Mouse (Mus musculus): ENCODE measurements around the gene Gm6040.

Gm6040 gene

DNA sequence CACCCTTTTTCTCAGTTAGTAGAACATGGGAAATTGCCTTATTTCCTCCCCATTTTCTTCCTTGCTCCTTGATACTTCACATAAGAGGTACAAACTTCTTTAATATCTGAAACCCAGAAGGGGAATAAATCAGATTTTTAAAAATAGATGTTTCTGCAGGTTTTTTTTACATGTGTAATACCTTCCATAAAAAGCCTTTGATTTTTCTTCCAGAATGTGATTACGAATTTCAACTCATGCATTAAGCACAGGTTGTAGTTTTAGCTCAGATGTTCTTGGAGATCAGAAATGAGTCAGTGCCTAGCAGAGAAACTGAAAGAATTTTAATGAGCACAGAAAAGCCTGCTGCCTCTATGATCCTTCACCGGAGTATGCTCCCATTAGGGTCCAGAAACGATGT is at the start of gene Gm6040:
Gm6040 (minus strand) TSS at position 101 of the 400 bp plus-strand sequence.
- DNase-seq (ENCODE audit: low read depth, low spot score) = no peak

DNA sequence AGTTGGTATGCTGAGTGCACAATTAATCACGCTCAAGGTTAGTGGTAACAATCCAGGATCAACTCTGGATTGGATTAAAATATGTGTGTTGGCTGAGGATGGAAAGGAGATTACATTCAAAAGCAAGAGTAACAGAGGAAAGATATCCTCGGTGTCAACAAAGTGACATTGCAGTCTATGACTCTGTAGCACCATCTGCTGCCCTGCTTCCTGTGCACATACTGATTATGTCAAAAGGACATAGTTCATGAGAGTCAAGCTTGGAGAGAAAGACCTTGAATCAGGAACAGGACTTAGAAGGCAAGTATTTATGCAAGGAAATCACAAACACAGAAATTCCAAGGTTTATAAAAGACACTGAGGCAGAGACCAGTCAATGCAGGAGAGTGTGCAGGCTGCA is 42.7 kb upstream of the Gm6040 start:
- no peak for DNase-seq (ENCODE audit: low read depth, low spot score)

DNA sequence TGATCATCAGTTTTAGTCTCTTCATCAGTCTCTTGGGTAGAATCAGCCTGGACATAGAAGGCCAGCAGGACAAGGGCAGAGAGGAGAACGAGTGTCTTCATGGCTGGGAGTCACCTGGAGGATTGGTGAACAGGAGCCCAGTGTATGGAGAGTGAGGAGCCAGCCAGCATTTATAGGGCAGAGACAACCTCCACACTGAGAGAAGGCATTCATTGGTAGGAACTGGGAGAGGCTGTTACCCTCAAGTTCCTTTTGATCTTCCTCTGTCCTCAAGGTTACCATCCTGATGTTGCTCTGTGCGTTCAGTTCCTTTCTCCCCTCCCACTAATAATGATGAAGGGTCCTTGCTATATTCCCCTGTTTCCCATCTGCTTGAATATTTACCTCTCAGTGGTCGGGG is 22.7 kb upstream of the Gm6040 start, which contains the start of gene AY761185:
AY761185 (minus strand) TSS at position 101 of the 400 bp plus-strand sequence.
- no peak for DNase-seq (ENCODE audit: low read depth, low spot score)

DNA sequence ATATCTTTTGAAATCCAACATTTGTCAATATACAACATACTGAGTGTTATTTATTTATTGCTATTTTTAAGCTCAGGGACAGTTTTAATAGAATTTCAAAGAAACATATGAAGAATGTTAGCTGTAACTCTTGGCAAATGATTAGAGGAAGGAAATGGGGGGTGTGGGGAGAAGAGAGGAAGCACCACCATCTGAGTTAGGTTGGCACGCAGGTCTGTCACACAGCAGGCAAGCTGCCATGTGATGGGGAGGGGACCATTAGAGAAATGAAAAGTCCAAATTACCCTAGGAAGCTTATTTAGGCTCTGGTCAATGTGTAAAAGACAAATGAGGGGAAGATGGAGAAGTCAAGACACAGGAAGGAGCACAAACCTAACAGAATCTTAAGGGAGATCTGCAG is 9.6 kb downstream of the Gm6040 start:
- no peak for DNase-seq (ENCODE audit: low read depth, low spot score)

DNA sequence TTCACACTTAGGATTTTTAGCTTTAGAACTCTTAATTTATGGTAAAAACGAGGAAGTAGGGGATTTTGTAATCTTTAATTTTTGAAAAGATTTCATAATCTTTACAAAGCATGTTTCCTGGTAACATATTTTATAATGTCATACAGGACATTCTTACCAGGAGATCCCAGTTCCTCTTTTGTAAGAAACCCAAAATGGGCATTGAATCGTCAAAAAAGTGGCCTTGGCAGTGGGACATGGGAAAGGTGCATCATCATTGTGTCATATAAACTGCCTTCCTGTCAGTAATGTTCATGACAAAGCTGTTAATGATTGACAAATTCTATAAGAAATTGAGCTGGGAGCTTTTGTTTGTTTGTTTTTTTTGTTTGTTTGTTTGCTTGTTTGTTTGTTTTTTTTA is 13.6 kb downstream of the Gm6040 start:
- DNase-seq (ENCODE audit: low read depth, low spot score) = no peak

DNA sequence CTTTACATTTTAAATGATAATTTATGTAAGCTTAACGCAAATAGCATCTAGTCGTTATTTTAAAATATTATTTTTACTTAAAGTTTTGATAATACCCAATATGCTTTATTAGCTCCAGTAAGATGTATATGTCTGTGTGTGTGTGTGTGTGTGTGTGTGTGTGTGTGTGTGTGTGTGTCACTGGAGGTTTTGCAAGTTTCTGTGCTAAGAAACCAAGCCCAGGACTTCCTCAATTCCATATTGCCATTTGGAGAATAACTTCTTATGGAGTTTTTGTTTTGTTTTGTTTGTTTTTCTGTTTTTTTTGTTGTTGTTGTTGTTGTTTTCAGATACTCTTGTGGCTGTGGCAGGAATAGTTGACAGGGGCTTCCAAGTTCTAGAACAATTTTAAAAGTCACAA is 14.8 kb downstream of the Gm6040 start:
- DNase-seq (ENCODE audit: low read depth, low spot score) = no peak

DNA sequence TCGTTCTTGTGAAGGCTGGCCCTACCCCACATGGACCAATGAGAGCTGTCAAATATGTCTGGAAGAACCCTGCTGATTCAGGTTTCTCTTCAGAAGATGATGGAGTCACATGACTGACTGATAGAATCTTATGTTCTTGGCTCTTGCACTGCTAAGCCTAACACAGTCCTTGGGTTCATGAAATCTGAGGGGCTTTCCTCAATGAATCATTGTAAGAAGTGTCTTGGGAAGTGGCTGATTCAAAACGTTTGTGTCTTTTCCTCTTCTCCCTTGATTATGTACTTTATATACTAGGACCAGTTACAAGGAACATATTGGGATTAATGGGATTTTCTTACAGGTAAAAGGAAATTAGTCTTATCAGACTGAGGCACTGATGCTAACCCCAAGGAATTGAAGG is 19.3 kb downstream of the Gm6040 start, which contains the start of gene Gm15056:
Gm15056 (minus strand) TSS at position 101 of the 400 bp plus-strand sequence.
- DNase-seq (ENCODE audit: low read depth, low spot score) = no peak

DNA sequence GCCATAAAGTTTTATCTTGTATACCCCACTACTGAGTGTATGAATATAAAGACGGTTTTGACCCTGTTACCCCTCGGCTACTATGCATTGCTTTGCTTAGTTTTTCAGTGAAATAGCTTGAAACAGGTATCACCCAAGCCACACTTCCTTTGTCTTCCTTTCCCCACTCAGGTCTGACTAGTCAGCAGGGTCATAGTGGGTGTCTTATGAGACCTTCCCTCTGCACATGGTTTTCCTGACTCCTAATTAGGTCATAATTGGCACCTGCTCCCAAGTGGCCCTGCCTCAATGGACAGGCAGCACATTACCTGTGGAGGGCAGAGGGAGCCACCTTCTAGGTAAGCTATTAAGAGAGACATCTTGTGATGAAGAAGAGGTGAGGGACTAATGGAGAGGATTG is 29.5 kb downstream of the Gm6040 start, which contains the start of gene Defb33:
Defb33 (plus strand) TSS at position 301 of the 400 bp plus-strand sequence.
- DNase-seq (ENCODE audit: low read depth, low spot score) = no peak

DNA sequence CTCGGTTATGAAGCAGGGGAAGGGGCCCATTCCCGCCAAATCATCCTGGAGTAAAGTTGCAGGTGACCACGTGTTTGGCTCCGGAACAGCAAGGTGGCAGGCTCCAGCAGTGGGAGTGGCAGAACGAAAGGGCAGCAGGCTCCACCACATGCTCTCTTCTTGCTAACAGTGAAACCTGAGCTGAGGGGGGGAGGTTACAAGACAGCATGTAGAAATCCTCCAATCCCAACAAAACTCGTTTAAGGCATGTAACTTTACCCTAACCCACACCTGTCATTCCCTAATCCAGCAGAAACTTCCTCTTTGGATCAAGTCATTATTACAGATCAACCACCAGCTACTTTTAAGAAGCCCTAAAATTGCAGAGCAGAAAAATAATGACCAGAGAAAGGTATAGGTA is 47.3 kb downstream of the Gm6040 start:
- DNase-seq (ENCODE audit: low read depth, low spot score) = no peak

Data from WW6 (cell line).